Mouse (Mus musculus) liver, postnatal 0 days (tissue): ENCODE data around the gene Dmtf1.

Experiments
- CTCF ChIP-seq: sonication (generic); IDR thresholded peaks from 2 replicates; pipeline ENCODE4 v1.5.1; 2016; ENCODE audit warnings: antibody characterized with exemption, low read depth
- EP300 ChIP-seq: IDR thresholded peaks from 2 replicates; pipeline ENCODE4 v1.6.1; 2016; ENCODE audit warnings: antibody characterized with exemption, low read depth, mild to moderate bottlenecking

DNA sequence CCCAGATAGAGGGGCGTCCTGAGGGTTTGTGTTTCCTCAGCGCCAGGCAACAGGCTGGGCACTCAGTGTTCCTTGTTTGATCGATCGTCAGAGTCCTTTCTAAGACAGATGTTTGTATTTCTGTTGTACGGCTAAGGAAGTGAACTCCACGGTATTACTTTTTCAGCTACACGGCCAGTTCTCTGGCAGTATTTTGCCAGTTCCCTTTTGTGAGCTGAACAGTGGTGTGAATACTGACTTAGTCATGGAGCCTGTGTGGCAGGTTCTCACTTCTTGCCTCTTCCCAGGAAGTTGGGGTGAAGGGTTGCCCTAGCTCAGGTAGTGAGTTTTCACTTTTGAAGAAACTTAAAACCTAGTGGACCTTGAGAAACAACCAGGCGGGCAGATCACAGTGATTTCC, 57.6 kb downstream of the Dmtf1 start:
- TF ChIP-seq CTCF (no peak), EP300 (no peak)
